Mouse (Mus musculus) megakaryocyte-erythroid progenitor cell, adult 5-6 weeks (primary cell): Measurements from ENCODE around the gene Pced1a. TPM values are rescaled to one million over a fixed set of nuclear protein-coding genes. Genes with fewer than 3 reads are reported as not detected.

ENCODE experiments used
- ATAC-seq: replicated peaks from 2 replicates; pipeline ENCODE4 v1.8.0; 2016; ENCODE audit warnings: mild to moderate bottlenecking, inconsistent platforms; ENCODE audit not compliant: severe bottlenecking, poor library complexity, low FRiP score, low TSS enrichment
- total RNA-seq, 2 experiments: library from RNA; stranded (forward) in 1 of 2; stranded (reverse) in 1 of 2; fragments of 200-1000, 215-1000 nt in 1 of 2; fragments of >200 nt in 1 of 2; fragmentation: Nextera tagmentation in 1 of 2; gene quantifications; 2 replicates each; pipeline ENCODE4 v1.2.3; 2014 to 2017

The Pced1a gene
- total RNA-seq, 2 experiments from 2014 or later: 5.2 to 8.2 TPM

DNA sequence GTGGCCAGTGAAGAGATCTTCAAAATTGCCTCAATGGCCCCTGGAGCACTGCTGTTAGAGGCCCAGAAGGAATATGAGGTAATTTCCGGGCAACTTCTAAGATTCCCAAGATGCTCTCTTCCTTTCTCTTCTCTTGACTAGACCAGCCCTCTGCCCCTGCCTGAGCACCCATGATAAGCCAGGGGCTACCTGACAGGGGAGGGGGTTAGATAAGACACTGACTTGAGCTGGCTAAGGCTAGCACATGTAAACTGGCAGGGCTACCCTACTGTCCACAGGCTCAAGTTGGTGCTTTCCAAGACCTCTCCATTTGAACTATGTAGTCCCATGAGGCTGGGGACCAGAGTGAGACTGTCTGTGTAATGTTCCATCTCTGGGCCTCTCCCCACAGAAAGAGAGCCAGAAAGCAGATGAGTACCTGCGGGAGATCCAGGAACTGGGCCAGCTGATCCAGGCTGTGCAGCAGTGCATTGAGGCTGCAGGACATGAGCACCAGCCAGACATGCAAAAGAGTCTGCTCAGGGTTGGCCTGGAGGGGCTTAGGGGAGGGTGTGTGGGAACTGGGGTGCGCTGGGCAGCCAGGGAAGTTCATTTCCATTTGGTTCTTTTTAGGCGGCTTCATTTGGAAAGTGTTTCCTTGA is 15.5 kb upstream of the Pced1a start:
- ATAC-seq: no peak

DNA sequence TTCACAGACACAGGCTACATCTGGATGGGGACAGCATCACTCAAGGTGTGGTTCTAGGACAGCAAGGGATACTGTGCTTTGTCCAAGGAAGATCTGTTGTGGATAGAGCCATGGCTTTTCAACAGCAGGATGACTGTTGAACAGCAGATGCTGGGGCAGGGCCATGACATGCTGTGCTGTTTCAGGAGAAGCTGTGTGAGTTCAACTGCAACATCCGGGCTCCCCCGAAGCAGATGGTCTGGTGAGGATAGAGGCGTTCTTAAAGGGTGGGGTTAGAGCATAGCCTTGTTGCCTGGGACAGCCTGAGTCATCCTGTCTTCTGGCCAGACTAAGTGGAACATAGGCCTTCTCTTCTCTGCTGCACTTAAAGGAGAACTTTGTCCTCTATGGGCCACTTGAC is 14.4 kb upstream of the Pced1a start:
- no peak for ATAC-seq

DNA sequence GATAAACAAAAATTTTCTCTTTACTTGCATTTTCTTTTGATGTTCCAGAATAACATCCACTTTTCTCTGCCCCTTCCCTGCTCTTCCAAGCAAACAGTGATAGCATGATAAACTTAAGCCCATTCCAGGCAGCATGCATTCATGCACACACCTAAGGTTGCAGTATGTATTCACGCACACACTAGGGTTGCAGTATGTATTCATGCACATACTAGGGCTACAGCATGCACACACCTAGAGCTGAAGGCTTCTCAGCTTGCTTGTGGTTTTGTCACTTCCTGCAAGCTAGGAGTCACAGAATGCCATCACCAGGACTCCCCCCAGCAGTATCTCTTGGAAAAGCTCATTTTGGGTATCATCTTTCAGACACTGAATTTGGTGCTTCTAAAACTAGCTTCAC is 12.3 kb upstream of the Pced1a start:
- ATAC-seq: no peak

DNA sequence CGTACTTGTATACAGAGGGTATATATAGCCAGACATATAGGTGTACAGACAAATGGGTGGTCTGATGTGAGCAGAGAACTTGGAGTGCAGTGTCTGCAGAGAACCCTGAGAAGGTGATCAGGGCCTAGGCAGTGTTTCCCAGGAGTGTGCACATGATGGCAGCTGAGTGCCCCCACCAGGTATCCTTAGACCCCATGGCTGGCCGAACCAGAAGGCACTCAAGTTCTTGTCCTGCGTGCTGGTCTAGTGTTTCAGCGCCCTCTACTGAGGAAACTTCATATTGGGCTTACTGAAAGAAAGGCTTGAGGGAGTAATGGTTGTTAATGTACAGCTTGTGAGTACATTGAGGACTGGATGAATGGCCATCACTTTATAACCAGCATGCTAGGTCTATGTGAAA is 8.7 kb upstream of the Pced1a start:
- peak; percentile 60 for ATAC-seq

DNA sequence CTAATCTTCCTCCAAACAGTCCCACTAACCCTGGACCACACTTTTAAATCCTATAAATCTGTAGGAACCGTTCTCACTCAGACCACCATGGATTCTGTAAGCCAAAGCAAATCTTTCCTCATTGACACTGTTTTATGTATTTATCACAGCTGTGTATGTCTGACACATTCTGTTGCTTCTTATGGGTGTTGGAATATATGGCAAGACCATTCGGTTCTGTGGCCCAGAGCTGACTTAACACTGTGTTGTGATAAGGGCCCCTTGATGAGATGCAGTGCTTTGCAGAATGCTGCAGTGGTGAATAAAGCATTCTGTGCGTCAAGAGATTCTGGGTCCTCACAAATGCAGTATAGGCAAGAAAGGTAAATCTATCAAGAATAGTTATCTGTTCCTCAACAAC is 7.7 kb upstream of the Pced1a start:
- ATAC-seq: no peak

DNA sequence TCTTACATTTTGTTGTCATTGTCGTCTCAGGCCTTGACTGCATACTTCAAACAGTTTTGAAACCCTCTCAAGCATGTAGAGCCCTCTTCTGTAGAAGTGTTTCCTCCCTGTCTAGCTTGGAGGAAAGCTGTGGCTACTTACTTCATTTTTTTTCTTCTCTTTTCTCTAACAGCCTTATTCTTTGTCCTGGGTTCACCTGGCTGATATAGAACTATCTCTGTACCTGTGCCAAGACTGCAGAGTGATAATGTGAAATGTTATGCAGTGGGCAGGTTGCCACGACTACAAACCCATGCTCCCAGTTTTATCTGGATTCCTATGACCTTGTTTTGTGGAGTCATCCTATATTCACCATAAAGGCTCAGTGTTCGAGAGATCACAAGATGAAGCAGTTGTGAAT is 6.0 kb upstream of the Pced1a start:
- ATAC-seq: no peak

DNA sequence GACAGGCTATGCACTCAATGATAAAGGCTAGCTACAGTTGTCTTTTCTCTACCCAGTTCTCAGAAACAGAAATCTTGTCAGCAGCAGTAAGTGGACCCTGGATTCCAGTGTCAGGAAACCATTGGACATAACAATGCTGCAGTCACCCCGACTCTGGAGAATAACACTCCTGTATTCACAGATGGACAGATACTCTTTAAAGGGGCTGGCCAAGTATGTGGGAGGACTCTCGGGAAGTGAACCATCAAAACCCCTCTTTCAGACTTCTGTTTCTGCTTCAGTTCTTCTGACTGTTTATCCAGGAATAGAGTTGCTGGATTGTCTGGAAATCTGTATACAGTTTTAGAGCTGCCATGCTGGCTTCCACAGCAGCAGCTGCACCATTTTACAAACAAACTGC is 5.3 kb upstream of the Pced1a start:
- ATAC-seq: no peak

DNA sequence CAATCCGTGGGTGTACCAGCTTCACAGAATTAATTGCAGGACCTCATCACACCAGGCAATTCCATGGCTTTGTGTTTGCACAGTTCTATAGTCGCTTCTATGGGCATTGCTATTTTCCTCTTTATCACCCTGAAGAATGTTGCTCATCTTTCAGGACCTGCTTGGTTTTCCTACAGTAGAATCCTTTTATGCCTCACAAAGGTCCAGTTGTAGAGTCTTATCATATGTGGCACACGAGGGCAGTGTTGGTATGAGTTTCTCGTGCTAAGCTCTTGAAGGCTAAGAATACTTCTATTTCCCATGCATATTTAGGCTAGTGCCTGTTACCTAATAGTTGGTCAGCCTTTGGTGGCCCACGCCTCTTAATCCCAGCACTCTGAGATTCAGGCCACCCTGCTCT is 611 bp upstream of the Pced1a start:
- no peak for ATAC-seq

DNA sequence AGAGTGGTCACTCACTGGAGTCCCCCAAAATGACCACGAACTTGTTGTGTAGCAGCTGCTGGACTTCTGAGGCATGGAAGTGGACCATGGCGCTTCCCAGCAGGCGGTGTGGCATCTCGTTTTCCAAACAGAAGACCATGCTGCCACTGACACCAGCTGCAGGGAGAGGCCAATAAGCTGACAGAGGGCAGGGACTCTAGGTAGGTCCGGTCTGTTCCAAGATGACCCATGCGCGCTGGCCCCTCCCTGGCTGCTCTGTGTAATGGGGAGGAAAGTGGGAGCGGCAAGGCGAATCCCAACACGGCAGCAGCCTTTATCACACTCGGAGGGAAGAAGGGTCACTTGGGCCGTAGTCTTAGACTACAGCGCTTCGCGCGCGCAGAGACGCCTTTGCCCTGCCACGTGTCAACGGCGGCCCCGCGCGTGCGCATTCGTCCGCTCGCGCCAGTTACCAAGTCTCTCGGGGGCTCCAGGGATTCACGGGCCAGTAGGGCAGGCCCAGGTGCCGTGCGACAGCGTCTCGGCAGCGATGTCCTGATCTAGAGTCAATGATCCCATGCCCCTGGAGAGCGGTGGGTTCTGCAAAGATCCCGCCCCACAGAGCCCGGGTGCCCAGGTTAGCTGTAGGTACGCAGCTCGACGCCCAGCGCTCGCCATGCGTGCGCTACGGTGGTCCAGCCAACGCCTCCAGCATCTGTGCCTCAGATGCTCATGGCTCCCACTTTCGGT is 940 bp downstream of the Pced1a start:
- peak; percentile 70 for ATAC-seq

DNA sequence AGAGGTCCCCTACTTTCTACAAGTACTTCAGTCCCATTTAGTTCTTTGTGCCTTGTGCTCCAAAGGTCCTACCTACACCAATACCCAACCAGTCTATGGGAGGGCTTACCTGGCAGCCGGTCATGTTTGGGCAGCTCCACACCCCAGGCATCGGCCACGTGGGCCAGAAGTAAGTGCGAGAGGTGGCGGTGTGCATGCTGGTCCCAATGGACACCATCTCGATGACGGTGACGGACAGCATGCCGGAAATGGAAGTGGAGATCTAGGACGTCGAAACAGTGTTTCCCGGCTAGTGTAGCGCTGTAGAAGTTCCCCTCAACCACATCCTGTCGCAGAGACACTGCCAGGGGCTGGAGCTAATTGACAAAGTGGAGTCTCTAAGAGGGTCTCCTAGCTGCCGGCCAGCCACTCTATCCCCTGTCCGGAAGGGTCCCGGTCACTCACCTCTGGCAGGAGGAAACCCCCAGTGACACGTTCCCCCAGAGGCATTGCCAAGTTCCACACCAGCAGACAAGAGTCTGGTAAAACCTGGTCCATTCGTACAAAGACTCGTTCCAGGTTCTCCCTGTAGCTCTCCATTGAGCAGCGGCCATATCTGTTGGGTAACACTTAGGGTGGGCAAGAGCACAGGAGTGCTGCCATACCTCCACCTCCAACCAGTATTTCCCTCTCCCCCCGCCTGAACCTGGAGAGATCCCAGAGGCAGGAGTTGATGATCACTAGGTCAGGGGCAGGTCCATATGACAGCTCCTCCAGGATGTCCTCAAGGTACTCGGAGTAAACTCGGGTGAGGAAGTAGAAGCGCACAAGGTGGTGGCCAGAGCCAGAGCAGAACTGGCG is 2.5 kb downstream of the Pced1a start:
- no peak for ATAC-seq

DNA sequence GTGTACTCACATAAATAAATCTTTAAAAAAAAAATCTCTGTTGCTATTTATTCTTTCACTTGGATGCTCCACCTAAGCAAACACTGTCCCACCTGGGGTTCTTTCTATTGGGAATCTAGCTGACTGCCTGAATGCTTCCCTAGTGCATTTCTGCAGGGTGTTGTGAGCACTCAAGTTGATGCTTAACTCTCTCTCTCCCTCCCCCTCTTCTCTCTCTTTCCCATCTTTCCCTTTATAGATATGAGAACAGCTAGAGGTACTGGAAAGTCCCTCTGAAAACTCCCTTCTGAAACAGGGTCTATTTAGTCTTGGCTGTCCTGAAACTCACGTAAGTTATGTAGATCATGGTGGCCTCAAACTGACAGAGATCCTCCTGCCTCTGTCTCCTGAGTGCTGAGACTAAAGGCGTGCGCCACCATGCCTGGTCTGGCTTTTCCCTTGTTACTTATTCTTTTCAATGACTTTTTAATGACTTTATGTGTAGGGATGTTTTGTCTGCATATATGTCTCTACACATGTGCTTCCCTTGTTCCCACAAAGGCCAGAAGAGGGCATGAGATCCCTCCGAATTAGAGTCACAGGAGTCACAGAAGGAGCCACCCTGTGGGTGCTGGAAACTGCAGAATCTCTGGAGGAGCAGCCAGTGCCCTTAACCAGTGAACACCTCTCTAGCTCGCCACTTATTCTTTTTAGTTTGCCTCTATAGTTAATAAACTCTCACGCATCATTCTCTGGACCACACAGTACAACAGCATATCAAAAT is 10.2 kb downstream of the Pced1a start:
- ATAC-seq: peak; percentile 56; the same call in 1 of the 2 replicates

DNA sequence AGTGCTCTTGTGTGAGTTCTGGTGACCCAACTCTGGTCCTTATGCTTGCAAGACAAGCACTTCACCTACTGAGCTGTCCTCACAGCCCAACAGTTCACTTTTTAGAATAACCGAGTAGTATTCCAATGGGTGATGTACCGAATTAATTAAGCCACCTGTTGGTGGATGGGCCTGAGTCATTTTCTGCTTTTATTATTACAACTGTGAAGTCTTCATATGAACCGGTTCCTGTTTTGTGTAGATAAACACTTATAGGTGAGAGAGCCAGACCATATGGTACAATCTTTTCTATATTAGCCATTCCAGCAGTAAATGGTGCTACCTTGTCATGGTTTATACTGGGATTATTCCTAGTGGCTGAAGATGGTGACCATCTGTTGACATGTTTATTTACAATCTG is 11.7 kb downstream of the Pced1a start:
- no peak for ATAC-seq

DNA sequence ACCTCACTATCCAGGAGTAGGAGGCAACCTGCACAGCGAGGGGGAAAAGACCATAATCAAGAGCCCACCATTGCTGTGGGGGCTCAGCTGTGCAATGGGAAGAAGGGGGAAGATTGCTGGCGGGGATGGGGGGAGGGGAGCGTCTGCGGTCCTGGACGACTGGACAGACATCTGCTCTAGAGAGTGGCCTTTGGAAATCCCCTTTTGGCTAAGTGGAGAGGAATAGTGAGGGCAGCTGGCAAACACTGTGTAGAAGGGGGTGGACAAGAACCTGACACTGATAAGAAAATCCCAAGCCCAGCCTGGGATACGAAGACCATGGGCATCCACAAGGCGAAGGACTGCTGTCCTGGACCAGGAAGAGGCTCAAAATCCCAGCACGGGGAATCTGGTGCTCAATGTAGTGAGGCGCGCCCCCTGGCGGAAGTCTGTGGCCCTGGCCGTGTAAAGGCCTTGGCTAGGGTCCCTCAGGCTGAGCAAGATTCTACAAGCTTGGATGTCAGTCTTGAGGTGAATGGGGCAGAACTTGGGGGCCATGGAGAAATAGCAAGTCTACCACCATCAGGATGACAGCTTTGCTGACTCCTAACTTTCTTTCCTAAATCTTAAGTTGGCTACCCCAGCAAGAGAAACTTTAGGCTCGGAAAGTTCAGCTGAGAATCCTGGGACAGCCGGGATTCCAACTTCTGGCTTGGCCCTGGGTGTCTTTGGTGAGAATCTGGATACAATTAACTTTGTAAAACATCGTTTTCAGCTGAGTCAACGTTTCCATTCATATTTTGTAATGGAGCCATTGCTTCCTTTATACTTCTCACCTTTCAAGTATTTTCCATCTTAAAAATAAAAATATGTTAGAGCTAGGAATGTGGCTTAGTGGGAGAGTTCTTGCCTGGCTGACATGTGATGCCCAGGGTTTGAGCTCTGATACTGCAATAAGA is 12.7 kb downstream of the Pced1a start:
- peak; percentile 77 for ATAC-seq

DNA sequence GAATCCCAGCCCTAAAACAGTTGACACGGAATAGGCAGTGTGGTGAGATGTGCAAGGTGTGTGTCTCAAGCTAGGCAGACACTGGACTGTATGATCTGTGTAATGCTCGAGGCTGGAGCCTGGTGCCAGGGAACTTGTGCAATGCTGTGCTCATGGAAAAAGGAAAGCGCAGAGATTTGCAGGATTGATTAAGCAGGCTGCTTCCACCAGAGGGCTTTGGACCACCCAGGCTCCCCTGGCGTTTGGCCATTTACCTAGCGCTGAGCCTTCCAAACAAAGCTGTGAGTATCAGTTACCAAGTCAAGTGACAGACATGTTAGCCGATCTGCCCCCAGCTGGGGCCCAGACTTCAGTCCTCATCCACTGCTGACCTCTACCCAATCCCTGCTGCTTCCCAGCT is 16.3 kb downstream of the Pced1a start:
- no peak for ATAC-seq

DNA sequence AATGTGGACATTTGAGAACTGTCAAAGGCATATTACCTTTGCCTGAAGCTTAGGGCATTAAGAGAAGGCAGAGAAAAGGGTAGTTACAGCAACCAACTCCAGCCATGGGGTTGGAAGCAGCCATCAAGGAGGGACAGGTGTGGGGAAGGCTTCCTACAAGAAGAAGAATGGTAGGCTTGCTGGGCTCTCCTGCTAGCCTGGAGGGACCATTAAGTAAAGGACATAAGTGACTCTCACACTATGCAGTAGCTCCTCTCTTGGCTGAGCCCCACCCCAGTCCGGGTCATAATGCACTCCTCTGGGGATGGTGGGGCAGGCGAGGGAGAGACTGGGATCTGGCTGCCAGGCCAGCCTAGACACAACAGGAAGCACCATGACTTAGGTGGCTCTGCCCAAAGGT is 18.3 kb downstream of the Pced1a start, which contains the start of gene Tmem239:
Tmem239 (plus strand) TSS at position 301 of the 400 bp plus-strand sequence.
- no peak for ATAC-seq

DNA sequence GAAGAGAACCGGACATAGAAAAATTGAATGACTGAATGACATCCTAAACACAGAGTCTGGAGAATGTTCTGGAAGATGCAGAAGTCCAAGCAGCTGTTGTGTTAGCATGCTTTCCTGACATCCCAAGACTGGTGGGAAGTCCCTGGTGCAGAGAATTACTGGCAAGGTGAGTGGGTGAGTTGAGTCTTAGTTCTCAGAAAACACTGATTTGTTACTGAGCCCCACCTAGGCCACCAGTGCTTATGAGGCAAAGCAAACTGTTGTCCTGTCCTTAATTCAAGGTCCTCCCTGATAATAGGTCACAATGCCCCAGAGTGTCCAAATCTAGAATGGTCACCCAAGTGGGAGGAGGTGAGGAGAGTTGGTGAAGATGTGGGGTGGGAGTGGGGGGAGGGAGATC is 19.6 kb downstream of the Pced1a start, which contains the start of the genes Gm28372 and 1700020A23Rik:
Gm28372 (plus strand) TSS at position 301 of the 400 bp plus-strand sequence.
1700020A23Rik (plus strand) TSS at position 321 of the 400 bp plus-strand sequence.
- no peak for ATAC-seq

DNA sequence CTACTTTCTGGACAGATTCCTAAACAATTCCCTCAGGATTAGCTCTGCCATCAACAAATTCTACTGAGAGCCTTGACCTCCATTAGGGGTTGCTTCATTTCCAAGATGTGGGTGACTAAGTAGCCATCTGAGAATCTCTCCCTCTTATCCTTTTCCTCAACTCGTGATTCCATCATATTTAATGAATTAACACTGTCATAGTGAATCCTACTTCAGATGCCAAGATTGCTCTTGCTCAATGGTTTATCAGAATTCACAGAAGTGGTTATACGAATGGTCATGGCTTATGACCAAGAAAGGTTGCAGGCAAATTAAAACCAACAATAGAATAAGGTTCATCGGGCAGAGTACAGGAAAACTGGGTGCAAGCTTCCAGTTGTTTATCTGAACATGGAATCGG is 22.6 kb downstream of the Pced1a start:
- no peak for ATAC-seq

DNA sequence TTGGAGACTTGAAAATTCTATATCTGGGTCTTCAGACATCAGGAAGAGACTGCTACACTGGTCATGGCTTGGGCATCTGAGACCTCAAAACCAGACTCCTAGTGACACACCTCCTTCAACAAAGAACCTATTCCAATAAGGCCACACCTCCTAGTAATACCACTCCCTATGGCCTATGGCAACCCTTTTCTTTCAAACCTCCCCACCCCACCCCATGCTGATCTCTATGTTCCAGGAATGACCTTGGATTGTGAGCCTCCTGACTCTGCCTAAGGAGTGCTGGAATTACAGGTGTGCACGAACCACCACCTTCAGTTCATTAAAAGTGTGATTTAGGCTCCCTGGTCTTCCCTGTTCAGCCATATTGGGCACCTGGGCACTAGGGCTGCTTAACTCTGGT is 24.5 kb downstream of the Pced1a start:
- ATAC-seq: no peak
